In genomic region chr2:127928279-127928678, GRCm38 (mm10) we compare ENCODE assay signal across 17 mouse cellular contexts.
DNase-seq lines count a peak whose midpoint lies in the region; ATAC-seq lines count a peak whose summit lies in the region.
"Had no signal": no experiment of that assay in that cellular context is flagged by ENCODE, and none has a peak within 500 bp of the region (broad histone marks: within the 10 kb centered on the region; RNA-seq: fewer than 3 reads in every experiment).

No protein-coding gene starts in this region.

- peak overlapping the region; percentile 66 for H3K27ac ChIP-seq in hindbrain, embryonic 10.5 days
- no peak overlapping the region for H3K27ac ChIP-seq in hindbrain, embryonic 12.5 days
- no peak overlapping the region for H3K27ac ChIP-seq in midbrain, embryonic 11.5 days (ENCODE audit: low read depth, low read length)
- no peak overlapping the region for H3K27ac ChIP-seq in midbrain, embryonic 14.5 days (replicated peaks; ENCODE audit: low read depth, low read length)
- peak overlapping the region; percentile 30; the same call in 1 of the 2 replicates for H3K27ac ChIP-seq in embryonic facial prominence, embryonic 12.5 days
- no peak overlapping the region for H3K27ac ChIP-seq in midbrain, embryonic 13.5 days
- H3K27ac ChIP-seq: hindbrain, embryonic 15.5 days; liver, embryonic 12.5 days had no signal

- intact Hi-C loops in left cerebral cortex, postnatal 4 days (cut with DNase I), result no loop called here

- H3K4me1 ChIP-seq in hindbrain, embryonic 10.5 days (replicated peaks), result peaks cover 45% of the 10 kb centered on the region
- H3K4me1 ChIP-seq in hindbrain, embryonic 12.5 days, result peaks cover 16% of the 10 kb centered on the region
- H3K4me1 ChIP-seq in midbrain, embryonic 11.5 days (ENCODE audit: control insufficient read depth, insufficient read depth, low read length), result peaks cover 15% of the 10 kb centered on the region
- H3K4me1 ChIP-seq in midbrain, embryonic 14.5 days (ENCODE audit: control insufficient read depth, insufficient read depth, low read length), result peaks cover 8% of the 10 kb centered on the region; the same call in 1 of the 2 replicates
- peaks cover 26% of the 10 kb centered on the region for H3K4me1 ChIP-seq in embryonic facial prominence, embryonic 12.5 days
- peaks cover 27% of the 10 kb centered on the region for H3K4me1 ChIP-seq in midbrain, embryonic 13.5 days (replicated peaks)

- no peak for DNase-seq in hindbrain, embryonic 10.5 days (ENCODE audit: low spot score)
- no peak for DNase-seq in midbrain, embryonic 11.5 days (ENCODE audit: low spot score, missing footprints)
- no peak for DNase-seq in midbrain, embryonic 14.5 days
- no peak for DNase-seq in urinary bladder, adult 2 months (ENCODE audit: low spot score)
- DNase-seq in left cerebral cortex, postnatal 4 days, result no peak
- DNase-seq: adrenal gland, adult 2 months; cerebellum, adult 11-12 months; gastrocnemius, postnatal 36 days; kidney, adult 2 months; right cerebral cortex, postnatal 4 days had no signal

- H3K9ac ChIP-seq in hindbrain, embryonic 12.5 days, result no peak overlapping the region
- no peak overlapping the region for H3K9ac ChIP-seq in midbrain, embryonic 11.5 days (ENCODE audit: low read length)
- no peak overlapping the region for H3K9ac ChIP-seq in midbrain, embryonic 14.5 days (replicated peaks; ENCODE audit: low read length)
- no peak overlapping the region; the same call in 1 of the 2 replicates for H3K9ac ChIP-seq in embryonic facial prominence, embryonic 12.5 days
- H3K9ac ChIP-seq in midbrain, embryonic 13.5 days (replicated peaks), result no peak overlapping the region
- H3K9ac ChIP-seq: heart, embryonic 12.5 days; hindbrain, embryonic 15.5 days; liver, embryonic 12.5 days had no signal

- no peaks in the 10 kb centered on the region for H3K9me3 ChIP-seq in hindbrain, embryonic 10.5 days
- no peaks in the 10 kb centered on the region for H3K9me3 ChIP-seq in hindbrain, embryonic 12.5 days (replicated peaks)
- H3K9me3 ChIP-seq in midbrain, embryonic 11.5 days (ENCODE audit: control insufficient read depth, low read length), result no peaks in the 10 kb centered on the region
- no peaks in the 10 kb centered on the region for H3K9me3 ChIP-seq in midbrain, embryonic 14.5 days (ENCODE audit: control insufficient read depth, low read length)
- no peaks in the 10 kb centered on the region for H3K9me3 ChIP-seq in embryonic facial prominence, embryonic 12.5 days
- H3K9me3 ChIP-seq in midbrain, embryonic 13.5 days, result no peaks in the 10 kb centered on the region
- H3K9me3 ChIP-seq: G1E; heart, embryonic 12.5 days; hindbrain, embryonic 15.5 days; liver, embryonic 12.5 days had no signal

- no peak overlapping the region for H3K4me3 ChIP-seq in hindbrain, embryonic 10.5 days
- H3K4me3 ChIP-seq in hindbrain, embryonic 12.5 days, result no peak overlapping the region
- H3K4me3 ChIP-seq in midbrain, embryonic 11.5 days (ENCODE audit: low read depth, low read length), result no peak overlapping the region
- no peak overlapping the region for H3K4me3 ChIP-seq in midbrain, embryonic 14.5 days (replicated peaks; ENCODE audit: low read depth, low read length)
- H3K4me3 ChIP-seq in embryonic facial prominence, embryonic 12.5 days, result no peak overlapping the region
- H3K4me3 ChIP-seq in midbrain, embryonic 13.5 days (replicated peaks), result no peak overlapping the region
- H3K4me3 ChIP-seq: heart, embryonic 12.5 days; hindbrain, embryonic 15.5 days; liver, embryonic 12.5 days had no signal

- no peak for ATAC-seq in hindbrain, embryonic 12.5 days (ENCODE audit: low FRiP score)
- peak; percentile 48; the same call in 1 of the 2 replicates for ATAC-seq in midbrain, embryonic 11.5 days (ENCODE audit: low FRiP score)
- no peak for ATAC-seq in midbrain, embryonic 14.5 days (ENCODE audit: low FRiP score, low TSS enrichment)
- ATAC-seq in embryonic facial prominence, embryonic 12.5 days (ENCODE audit: insufficient number of reproducible peaks, insufficient read depth, low FRiP score, low TSS enrichment), result 0 out of 2 replicates have a peak, but pooled peaks have one; percentile 22
- 0 out of 2 replicates have a peak, but pooled peaks have one; percentile 55 for ATAC-seq in midbrain, embryonic 13.5 days
- ATAC-seq: liver, embryonic 12.5 days had no signal

- H3K27me3 ChIP-seq in hindbrain, embryonic 10.5 days (ENCODE audit: insufficient read depth, poor library complexity, severe bottlenecking), result peaks cover 4% of the 10 kb centered on the region; the same call in 1 of the 2 replicates
- no peaks in the 10 kb centered on the region for H3K27me3 ChIP-seq in hindbrain, embryonic 12.5 days
- H3K27me3 ChIP-seq in midbrain, embryonic 11.5 days (ENCODE audit: control insufficient read depth, insufficient read depth, low read length), result no peaks in the 10 kb centered on the region
- no peaks in the 10 kb centered on the region for H3K27me3 ChIP-seq in midbrain, embryonic 14.5 days (ENCODE audit: control insufficient read depth, insufficient read depth, low read length)
- H3K27me3 ChIP-seq in embryonic facial prominence, embryonic 12.5 days, result no peaks in the 10 kb centered on the region
- no peaks in the 10 kb centered on the region for H3K27me3 ChIP-seq in midbrain, embryonic 13.5 days
- H3K27me3 ChIP-seq: heart, embryonic 12.5 days; hindbrain, embryonic 15.5 days; liver, embryonic 12.5 days had no signal

- H3K4me2 ChIP-seq in hindbrain, embryonic 12.5 days (replicated peaks), result no peak overlapping the region
- H3K4me2 ChIP-seq in midbrain, embryonic 11.5 days, result no peak overlapping the region
- H3K4me2 ChIP-seq in midbrain, embryonic 14.5 days (ENCODE audit: low read length), result no peak overlapping the region
- no peak overlapping the region for H3K4me2 ChIP-seq in embryonic facial prominence, embryonic 12.5 days (replicated peaks)
- H3K4me2 ChIP-seq in midbrain, embryonic 13.5 days (replicated peaks), result no peak overlapping the region
- H3K4me2 ChIP-seq: hindbrain, embryonic 15.5 days; liver, embryonic 12.5 days had no signal

- 16% methylated on average over 5 of the region's 5 CpGs for WGBS in hindbrain, embryonic 10.5 days
- WGBS in hindbrain, embryonic 12.5 days, result 6% methylated on average over 5 of the region's 5 CpGs
- WGBS in midbrain, embryonic 11.5 days, result 27% methylated on average over 5 of the region's 5 CpGs
- 24% methylated on average over 5 of the region's 5 CpGs for WGBS in midbrain, embryonic 14.5 days
- WGBS in embryonic facial prominence, embryonic 12.5 days, result 34% methylated on average over 5 of the region's 5 CpGs
- 17% methylated on average over 5 of the region's 5 CpGs for WGBS in midbrain, embryonic 13.5 days

- no peaks in the 10 kb centered on the region for H3K36me3 ChIP-seq in hindbrain, embryonic 10.5 days
- H3K36me3 ChIP-seq in hindbrain, embryonic 12.5 days, result no peaks in the 10 kb centered on the region
- H3K36me3 ChIP-seq in midbrain, embryonic 11.5 days (ENCODE audit: control insufficient read depth, insufficient read depth, low read length), result no peaks in the 10 kb centered on the region
- H3K36me3 ChIP-seq in midbrain, embryonic 14.5 days (ENCODE audit: control insufficient read depth, insufficient read depth, low read length), result no peaks in the 10 kb centered on the region
- no peaks in the 10 kb centered on the region for H3K36me3 ChIP-seq in embryonic facial prominence, embryonic 12.5 days
- H3K36me3 ChIP-seq in midbrain, embryonic 13.5 days, result no peaks in the 10 kb centered on the region
- H3K36me3 ChIP-seq: G1E; heart, embryonic 12.5 days; hindbrain, embryonic 15.5 days; liver, embryonic 12.5 days had no signal

Comparison
In these comparisons a context has a peak if more than half of its experiments do, and no peak if none do; other contexts are left out.
1. H3K27ac ChIP-seq: peak in hindbrain, embryonic 10.5 days (single experiment) and embryonic facial prominence, embryonic 12.5 days (single experiment); none in hindbrain, embryonic 12.5 days (single experiment), midbrain, embryonic 11.5 days (single experiment), midbrain, embryonic 14.5 days (single experiment) and midbrain, embryonic 13.5 days (single experiment).
2. ATAC-seq: peak in midbrain, embryonic 11.5 days (single experiment), embryonic facial prominence, embryonic 12.5 days (single experiment) and midbrain, embryonic 13.5 days (single experiment); none in hindbrain, embryonic 12.5 days (single experiment) and midbrain, embryonic 14.5 days (single experiment).